Mouse (Mus musculus) ES-E14 (cell line): ENCODE results near the gene Sult1e1. TPM values are rescaled to one million over a fixed set of nuclear protein-coding genes. Genes with fewer than 3 reads are reported as not detected.

ENCODE experiments used
- DNase-seq: peaks from one replicate; pipeline ENCODE4 v3.0.0-alpha.2; 2013; ENCODE audit warnings: low read depth, low spot score
- H3K27ac ChIP-seq: 2 replicates; pipeline ENCODE4 v1.5.1; 2012; ENCODE audit warnings: low read depth, mild to moderate bottlenecking, low read length, moderate library complexity, mixed read lengths; ENCODE audit not compliant: poor library complexity, insufficient read depth, severe bottlenecking
- H3K36me3 ChIP-seq: 2 replicates; pipeline ENCODE4 v1.6.1; 2012; ENCODE audit warnings: mild to moderate bottlenecking, low read length, moderate library complexity, mixed read lengths; ENCODE audit not compliant: control insufficient read depth, poor library complexity, insufficient read depth, severe bottlenecking
- H3K4me1 ChIP-seq, 2 experiments: fragments of 150-350 bp in 1 of 2; sonication (generic) in 1 of 2; 2 replicates each; pipeline ENCODE4 v1.6.1; 2012; ENCODE audit warnings: low read length in 2 of 2, mild to moderate bottlenecking in 1 of 2, mixed read lengths in 1 of 2; ENCODE audit not compliant: control insufficient read depth in 2 of 2, insufficient read depth in 2 of 2, poor library complexity in 1 of 2
- H3K4me3 ChIP-seq, 2 experiments: fragments of 150-350 bp in 1 of 2; sonication (generic) in 1 of 2; 2 replicates each; pipeline ENCODE4 v1.5.1; 2012; ENCODE audit warnings: low read length in 2 of 2, low read depth in 1 of 2, mild to moderate bottlenecking in 1 of 2, mixed read lengths in 1 of 2; ENCODE audit not compliant: insufficient read depth in 1 of 2, poor library complexity in 1 of 2, severe bottlenecking in 1 of 2
- H3K9ac ChIP-seq: 2 replicates; pipeline ENCODE4 v1.6.1; 2012; ENCODE audit warnings: low read depth, mild to moderate bottlenecking, low read length, mixed read lengths; ENCODE audit not compliant: poor library complexity, insufficient read depth, severe bottlenecking
- H3K9me3 ChIP-seq: fragments of 150-350 bp; sonication (generic); 2 replicates; pipeline ENCODE4 v1.6.1; 2012; ENCODE audit warnings: low read depth, mild to moderate bottlenecking, low read length; ENCODE audit not compliant: control insufficient read depth, insufficient read depth
- CHD2 ChIP-seq: IDR thresholded peaks from 2 replicates; pipeline ENCODE4 v1.6.1; 2014; ENCODE audit warnings: mild to moderate bottlenecking, low read depth, low read length, inconsistent platforms
- HCFC1 ChIP-seq: IDR thresholded peaks from 2 replicates; pipeline ENCODE4 v1.6.1; 2012; ENCODE audit warnings: low read length, inconsistent platforms, borderline replicate concordance; ENCODE audit not compliant: insufficient read depth
- MAFK ChIP-seq: IDR thresholded peaks from 2 replicates; pipeline ENCODE4 v1.6.1; 2014; ENCODE audit warnings: mild to moderate bottlenecking, low read depth, low read length, inconsistent platforms; ENCODE audit not compliant: insufficient read depth
- ZC3H11A ChIP-seq: IDR thresholded peaks from 2 replicates; pipeline ENCODE4 v1.6.1; 2012; ENCODE audit warnings: low read depth, mild to moderate bottlenecking, inconsistent platforms, low read length, borderline replicate concordance
- ZNF384 ChIP-seq: IDR thresholded peaks from 2 replicates; pipeline ENCODE4 v1.6.1; 2012; ENCODE audit warnings: low read depth, low read length, inconsistent platforms
- in situ Hi-C, 2 experiments: fragments of 600-800 bp; cut with MboI; formaldehyde crosslinking; loops; one replicate each; pipeline ENCODE4 v1.15.1; 2025; ENCODE audit warnings: low sequenced_read_pairs in 2 of 2, inconsistent platforms in 1 of 2; ENCODE audit not compliant: unreplicated experiment in 2 of 2
- total RNA-seq: library from RNA; depleted of rRNA; stranded (reverse); fragments of 300-350 nt; gene quantifications from 2 replicates; pipeline ENCODE4 v1.2.3, GENCODE M21; 2012

Gene Sult1e1
- total RNA-seq, 1 experiment, result 0.18 TPM

GRCm38 (mm10) chr5:87572781-87573180 lies 18.6 kb downstream of the Sult1e1 start:
- no peaks in the 10 kb centered on the region for H3K9me3 ChIP-seq
- H3K9ac ChIP-seq, result no peak overlapping the region
- in situ Hi-C loops, result no loop called here
- DNase-seq, result no peak
- TF ChIP-seq ZNF384, result no peak
- TF ChIP-seq HCFC1, result no peak
- TF ChIP-seq ZC3H11A, result no peak
- no peak for TF ChIP-seq MAFK
- TF ChIP-seq CHD2, result no peak
- no peak overlapping the region for H3K4me3 ChIP-seq
- H3K36me3 ChIP-seq, result no peaks in the 10 kb centered on the region
- no peak overlapping the region for H3K27ac ChIP-seq
- no peaks in the 10 kb centered on the region for H3K4me1 ChIP-seq

- no peak for DNase-seq
- no peaks in the 10 kb centered on the region for H3K9me3 ChIP-seq
- H3K27ac ChIP-seq, result no peak within 1 kb of the TSS
- in situ Hi-C loops, result no loop called here
- H3K4me3 ChIP-seq, result no peak within 1 kb of the TSS
- H3K9ac ChIP-seq, result no peak within 1 kb of the TSS
- no peaks in the 10 kb centered on the region for H3K4me1 ChIP-seq
- H3K36me3 ChIP-seq, result no peaks in the 10 kb centered on the region
- TF ChIP-seq CHD2 (no peak), ZC3H11A (no peak), MAFK (no peak), ZNF384 (no peak), HCFC1 (no peak)
Measured at GRCm38 (mm10) chr5:87568845-87569244, 22.5 kb downstream of the Sult1e1 start, which contains the start of gene Sult1d1. Gene Sult1d1 (minus strand): TSS chr5:87569027.

GRCm38 (mm10) chr5:87567306-87567705 lies 24.1 kb downstream of the Sult1e1 start:
- no peak for DNase-seq
- Histone ChIP-seq H3K4me3 (no peak overlapping the region), H3K9me3 (no peaks in the 10 kb centered on the region), H3K36me3 (no peaks in the 10 kb centered on the region), H3K4me1 (no peaks in the 10 kb centered on the region), H3K9ac (no peak overlapping the region), H3K27ac (no peak overlapping the region)
- no peak for TF ChIP-seq HCFC1
- no peak for TF ChIP-seq MAFK
- TF ChIP-seq ZNF384, result no peak
- TF ChIP-seq CHD2, result no peak
- TF ChIP-seq ZC3H11A, result no peak
- in situ Hi-C loops, result no loop called here

GRCm38 (mm10) chr5:87562966-87563365 lies 28.4 kb downstream of the Sult1e1 start:
- H3K27ac ChIP-seq, result no peak overlapping the region
- H3K4me3 ChIP-seq, result no peak overlapping the region
- no peaks in the 10 kb centered on the region for H3K9me3 ChIP-seq
- DNase-seq, result no peak
- no peak for TF ChIP-seq HCFC1
- TF ChIP-seq ZC3H11A, result no peak
- no peak for TF ChIP-seq MAFK
- TF ChIP-seq CHD2, result no peak
- no peak for TF ChIP-seq ZNF384
- H3K9ac ChIP-seq, result no peak overlapping the region
- no peaks in the 10 kb centered on the region for H3K4me1 ChIP-seq
- H3K36me3 ChIP-seq, result no peaks in the 10 kb centered on the region
- in situ Hi-C loops, result no loop called here

GRCm38 (mm10) chr5:87562526-87562925 lies 28.9 kb downstream of the Sult1e1 start:
- no peaks in the 10 kb centered on the region for H3K36me3 ChIP-seq
- H3K27ac ChIP-seq, result no peak overlapping the region
- H3K4me3 ChIP-seq, result no peak overlapping the region
- H3K9ac ChIP-seq, result no peak overlapping the region
- no peaks in the 10 kb centered on the region for H3K4me1 ChIP-seq
- H3K9me3 ChIP-seq, result no peaks in the 10 kb centered on the region
- no peak for TF ChIP-seq CHD2
- no peak for TF ChIP-seq ZC3H11A
- TF ChIP-seq MAFK, result no peak
- no peak for TF ChIP-seq HCFC1
- TF ChIP-seq ZNF384, result no peak
- in situ Hi-C loops, result no loop called here
- no peak for DNase-seq
